Mouse (Mus musculus) kidney, adult 2 months (tissue): ENCODE results near the gene Tpra1. TPM values are rescaled to one million over a fixed set of nuclear protein-coding genes. Genes with fewer than 3 reads are reported as not detected.

ENCODE experiments used
- DNase-seq: peaks from one replicate; pipeline ENCODE4 v3.0.0; 2021
- H3K27ac ChIP-seq: fragments of 200-500 bp; 2 replicates; pipeline ENCODE4 v1.5.1; 2012; ENCODE audit warnings: low read depth, low read length, control low read depth, inconsistent platforms; ENCODE audit not compliant: insufficient read depth
- H3K27me3 ChIP-seq: fragments of 200-500 bp; replicated peaks from 2 replicates; pipeline ENCODE4 v1.6.1; 2012; ENCODE audit warnings: mild to moderate bottlenecking, moderate library complexity, low read length, inconsistent platforms; ENCODE audit not compliant: control insufficient read depth, insufficient read depth
- H3K36me3 ChIP-seq: fragments of 200-500 bp; 2 replicates; pipeline ENCODE4 v1.6.1; 2012; ENCODE audit warnings: mild to moderate bottlenecking, moderate library complexity, low read length, inconsistent platforms; ENCODE audit not compliant: control insufficient read depth, insufficient read depth
- H3K4me1 ChIP-seq: fragments of 200-500 bp; 2 replicates; pipeline ENCODE4 v1.6.1; 2011; ENCODE audit warnings: low read length; ENCODE audit not compliant: control insufficient read depth, insufficient read depth
- H3K4me3 ChIP-seq: fragments of 200-500 bp; 2 replicates; pipeline ENCODE4 v1.5.1; 2011; ENCODE audit warnings: mild to moderate bottlenecking, low read depth, low read length, control low read depth; ENCODE audit not compliant: insufficient read depth
- CTCF ChIP-seq: fragments of 200-500 bp; conservative IDR thresholded peaks from 2 replicates; pipeline ENCODE4 v1.5.1; 2011; ENCODE audit warnings: low read depth, mild to moderate bottlenecking, control low read depth, low read length, moderate library complexity, mixed read lengths; ENCODE audit not compliant: insufficient read depth, insufficient read length
- POLR2A ChIP-seq: fragments of 200-500 bp; IDR thresholded peaks from one replicate; pipeline ENCODE4 v1.6.1; 2011; ENCODE audit warnings: low read depth, low read length, control low read depth
- WGBS: fragments of 180-500 bp; shearing (Covaris S2); methylation state at CpG from one replicate; pipeline ENCODE4 v1.1.7; 2018; 5-methylcytosine and 5-hydroxymethylcytosine counted together
- polyA plus RNA-seq: library from polyadenylated mRNA; depleted of rRNA; stranded (reverse); fragments of >200 nt; gene quantifications from 2 replicates; pipeline ENCODE4 v1.2.3, GENCODE M21; 2012

Tpra1 gene
- polyA plus RNA-seq, 1 experiment, result 132 TPM

DNA sequence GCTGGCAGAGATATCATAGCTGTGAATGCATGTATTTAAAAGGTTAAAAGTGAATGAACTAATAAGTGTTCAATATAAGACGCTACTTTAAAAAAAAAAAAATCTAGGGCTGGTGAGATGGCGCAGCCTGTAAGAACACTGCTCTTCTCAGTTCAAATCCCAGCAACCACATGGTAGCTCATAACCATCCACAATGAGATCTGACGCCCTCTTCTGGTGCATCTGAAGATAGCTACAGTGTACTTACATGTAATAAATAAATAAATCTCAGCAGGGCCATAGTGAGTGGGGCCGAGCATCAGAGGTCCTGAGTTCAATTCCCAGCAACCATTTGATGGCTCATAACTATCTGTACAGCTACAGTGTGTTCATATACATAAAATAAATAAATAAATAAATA lies 22.6 kb upstream of the Tpra1 start:
- no peak for DNase-seq
- H3K36me3 ChIP-seq, result no peaks in the 10 kb centered on the region
- 70% methylated on average over 4 of the region's 4 CpGs for WGBS
- no peak overlapping the region for H3K27ac ChIP-seq
- no peaks in the 10 kb centered on the region for H3K4me1 ChIP-seq
- no peak for TF ChIP-seq CTCF
- TF ChIP-seq POLR2A, result no peak
- no peaks in the 10 kb centered on the region for H3K27me3 ChIP-seq
- H3K4me3 ChIP-seq, result no peak overlapping the region

DNA sequence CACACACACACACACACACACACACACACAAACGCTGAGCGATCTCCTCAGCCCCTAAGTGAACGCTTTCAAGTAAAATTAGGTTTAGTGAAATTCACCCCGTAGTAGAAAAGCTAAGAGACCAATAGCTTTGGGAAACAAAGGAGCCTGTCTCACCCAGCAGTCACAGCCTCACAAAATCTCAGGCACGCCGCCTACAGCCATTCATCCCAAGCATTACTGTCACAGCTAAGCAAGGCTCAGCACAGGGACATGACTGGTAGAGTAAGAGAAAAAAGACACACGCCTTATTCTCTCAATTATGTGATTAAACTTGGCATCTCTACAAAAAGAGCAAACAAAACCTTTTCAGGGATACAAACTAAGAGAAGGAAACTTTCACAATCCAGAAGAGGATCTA lies 20.7 kb upstream of the Tpra1 start:
- Histone ChIP-seq H3K36me3 (no peaks in the 10 kb centered on the region), H3K27ac (no peak overlapping the region), H3K4me3 (no peak overlapping the region), H3K27me3 (no peaks in the 10 kb centered on the region), H3K4me1 (no peaks in the 10 kb centered on the region)
- DNase-seq, result no peak
- WGBS, result 94% methylated on average over 7 of the region's 7 CpGs
- TF ChIP-seq POLR2A, result no peak
- TF ChIP-seq CTCF, result no peak

DNA sequence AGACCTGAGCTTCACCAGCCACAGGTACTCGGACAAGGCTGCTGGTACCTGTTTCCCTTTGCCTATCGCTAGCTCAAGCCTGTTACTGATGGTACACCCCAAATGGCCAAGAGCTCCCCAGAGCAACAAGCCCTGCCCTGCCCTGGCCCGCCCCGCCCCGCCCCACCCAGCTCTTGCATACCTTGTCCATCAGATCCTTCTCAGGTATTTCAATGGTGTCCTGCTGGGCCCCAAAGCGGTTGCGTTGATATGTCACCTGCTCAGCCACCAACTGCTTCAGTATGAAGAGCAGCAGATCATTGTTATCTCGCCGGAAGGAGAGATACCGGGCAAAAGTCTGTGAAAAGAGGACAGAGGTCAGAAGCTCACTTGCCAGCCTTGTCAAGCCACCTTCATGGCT lies 17.9 kb upstream of the Tpra1 start:
- 93% methylated on average over 10 of the region's 10 CpGs for WGBS
- Histone ChIP-seq H3K27me3 (no peaks in the 10 kb centered on the region), H3K4me1 (no peaks in the 10 kb centered on the region)

DNA sequence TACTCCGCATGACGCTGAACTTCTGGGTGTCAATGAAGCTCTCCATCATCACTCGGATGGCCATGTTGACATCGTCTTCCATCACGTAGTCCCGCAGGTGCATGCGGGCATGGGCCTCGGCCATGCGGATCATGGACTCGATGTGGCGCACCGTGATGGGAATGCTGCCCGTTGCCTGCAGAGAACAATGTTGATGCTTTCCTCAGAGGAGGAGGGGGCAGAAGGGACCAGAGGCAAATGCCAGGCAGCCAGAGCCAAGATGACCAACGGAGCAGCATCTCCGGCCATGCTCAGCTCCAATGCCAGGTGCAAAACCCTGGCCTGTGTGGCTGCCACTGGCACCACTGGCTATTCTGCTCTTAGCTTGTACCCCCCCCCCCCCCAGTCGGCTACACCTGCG lies 17.4 kb upstream of the Tpra1 start:
- no peaks in the 10 kb centered on the region for H3K36me3 ChIP-seq
- H3K27ac ChIP-seq, result no peak overlapping the region
- WGBS, result 95% methylated on average over 17 of the region's 17 CpGs
- H3K27me3 ChIP-seq, result no peaks in the 10 kb centered on the region
- no peak overlapping the region for H3K4me3 ChIP-seq
- no peak for DNase-seq
- H3K4me1 ChIP-seq, result no peaks in the 10 kb centered on the region
- TF ChIP-seq CTCF, result no peak
- TF ChIP-seq POLR2A, result no peak

More for the DNA sequence above, 17.9 kb upstream of the Tpra1 start:
- Histone ChIP-seq H3K36me3 (no peaks in the 10 kb centered on the region), H3K4me3 (no peak overlapping the region), H3K27ac (no peak overlapping the region)
- no peak for DNase-seq
- no peak for TF ChIP-seq POLR2A
- no peak for TF ChIP-seq CTCF

GRCm38 (mm10) chr6:88885644-88886416 lies 16.2 kb upstream of the Tpra1 start:
- H3K36me3 ChIP-seq, result no peaks in the 10 kb centered on the region
- no peak overlapping the region for H3K27ac ChIP-seq
- no peak overlapping the region for H3K4me3 ChIP-seq
- H3K4me1 ChIP-seq, result no peaks in the 10 kb centered on the region
- WGBS, result 95% methylated on average over 12 of the region's 12 CpGs
- TF ChIP-seq POLR2A (no peak), CTCF (no peak)
- no peaks in the 10 kb centered on the region for H3K27me3 ChIP-seq
- no peak for DNase-seq

GRCm38 (mm10) chr6:88886417-88886967 lies 15.6 kb upstream of the Tpra1 start:
- Histone ChIP-seq H3K27ac (no peak overlapping the region), H3K36me3 (no peaks in the 10 kb centered on the region), H3K4me1 (no peaks in the 10 kb centered on the region), H3K27me3 (no peaks in the 10 kb centered on the region), H3K4me3 (no peak overlapping the region)
- no peak for TF ChIP-seq CTCF
- 84% methylated on average over 2 of the region's 2 CpGs for WGBS
- DNase-seq, result no peak

- no peaks in the 10 kb centered on the region for H3K27me3 ChIP-seq
- no peaks in the 10 kb centered on the region for H3K36me3 ChIP-seq
- H3K4me3 ChIP-seq, result no peak overlapping the region
- no peak for TF ChIP-seq CTCF
- no peak for TF ChIP-seq POLR2A
- DNase-seq, result no peak
- 80% methylated on average over 13 of the region's 13 CpGs for WGBS
- no peaks in the 10 kb centered on the region for H3K4me1 ChIP-seq
- H3K27ac ChIP-seq, result no peak overlapping the region
Observed at GRCm38 (mm10) chr6:88889410-88890042, 12.5 kb upstream of the Tpra1 start.
